ENCODE assay signal across 8 mouse cellular contexts in the genomic region with DNA sequence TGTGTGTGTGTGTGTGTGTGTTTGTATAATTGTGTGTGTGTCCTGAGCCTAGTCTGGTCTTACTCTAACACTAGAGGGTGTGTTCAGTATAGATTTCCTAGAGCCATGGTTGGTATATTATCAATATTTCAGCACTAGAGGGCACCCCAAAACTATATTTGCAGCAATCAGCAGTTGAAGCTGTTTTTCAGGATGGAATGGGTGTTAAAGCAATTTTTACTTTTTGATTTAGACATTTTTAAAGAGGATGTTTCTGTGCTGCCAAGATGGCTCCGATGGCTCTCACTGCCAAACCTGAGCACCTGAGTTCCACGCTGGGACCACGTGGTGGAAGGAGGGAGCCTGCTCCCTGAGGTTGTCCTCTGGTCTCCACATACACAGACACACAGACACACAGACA. TPM values are rescaled to one million over a fixed set of nuclear protein-coding genes. Genes with fewer than 3 reads are reported as not detected.
DNase-seq lines count a peak whose midpoint lies in the region; ATAC-seq lines count a peak whose summit lies in the region.

No protein-coding gene starts in this region.

- 77% methylated on average over 3 of the region's 3 CpGs for WGBS in forebrain, embryonic 13.5 days
- 72% methylated on average over 3 of the region's 3 CpGs for WGBS in forebrain, embryonic 11.5 days

- no peak overlapping the region for H3K9ac ChIP-seq in forebrain, embryonic 13.5 days
- no peak overlapping the region for H3K9ac ChIP-seq in forebrain, embryonic 11.5 days (ENCODE audit: low read length)

- peak; percentile 70 for ATAC-seq in forebrain, embryonic 13.5 days
- no peak for ATAC-seq in forebrain, embryonic 11.5 days (replicated peaks; ENCODE audit: low FRiP score)

- H3K36me3 ChIP-seq in forebrain, embryonic 13.5 days (ENCODE audit: poor library complexity, severe bottlenecking), result no peaks in the 10 kb centered on the region
- H3K36me3 ChIP-seq in forebrain, embryonic 11.5 days (ENCODE audit: control insufficient read depth, insufficient read depth, low read length), result no peaks in the 10 kb centered on the region

- H3K4me1 ChIP-seq in forebrain, embryonic 13.5 days, result no peaks in the 10 kb centered on the region
- H3K4me1 ChIP-seq in forebrain, embryonic 11.5 days (replicated peaks; ENCODE audit: control insufficient read depth, insufficient read depth, low read length), result no peaks in the 10 kb centered on the region

- no peak for DNase-seq in forebrain, embryonic 11.5 days (ENCODE audit: low spot score)
- peak; percentile 35 to 36 for DNase-seq in right cerebral cortex, adult 2 months (ENCODE audit: low spot score in 2 of 2)
- DNase-seq in right cerebral cortex, postnatal 4 days, result no peak
- DNase-seq in left cerebral cortex, adult 18-20 months (ENCODE audit: low spot score in 2 of 2), result peak; percentile 6 to 10
- peak; percentile 27 for DNase-seq in retina, postnatal 1 day
- no peak for DNase-seq in adrenal gland, postnatal 25 days
- DNase-seq in adrenal gland, postnatal 36 days, result no peak

- H3K27me3 ChIP-seq in forebrain, embryonic 13.5 days, result no peaks in the 10 kb centered on the region
- no peaks in the 10 kb centered on the region for H3K27me3 ChIP-seq in forebrain, embryonic 11.5 days (ENCODE audit: control insufficient read depth, insufficient read depth, low read length)

- H3K9me3 ChIP-seq in forebrain, embryonic 13.5 days (replicated peaks), result no peaks in the 10 kb centered on the region
- no peaks in the 10 kb centered on the region for H3K9me3 ChIP-seq in forebrain, embryonic 11.5 days (ENCODE audit: control insufficient read depth, low read length)

- no peak overlapping the region for H3K4me3 ChIP-seq in forebrain, embryonic 13.5 days
- no peak overlapping the region for H3K4me3 ChIP-seq in forebrain, embryonic 11.5 days (ENCODE audit: low read depth, low read length)

- H3K4me2 ChIP-seq in forebrain, embryonic 13.5 days, result no peak overlapping the region
- no peak overlapping the region for H3K4me2 ChIP-seq in forebrain, embryonic 11.5 days (ENCODE audit: low read depth, low read length, severe bottlenecking)

- no peak overlapping the region for H3K27ac ChIP-seq in forebrain, embryonic 13.5 days
- H3K27ac ChIP-seq in forebrain, embryonic 11.5 days (ENCODE audit: low read depth, low read length), result no peak overlapping the region

RNA-seq across cellular contexts. Expression of gene Pogk, which starts 19.4 kb away (rescaled TPM):
- polyA plus RNA-seq in forebrain, embryonic 13.5 days (2015; fragmentation: Nextera tagmentation; extraction: Ambion mirVana), result 33.4 and 37.6 TPM in 2 replicates
- polyA plus RNA-seq in forebrain, embryonic 11.5 days (2014; fragmentation: Nextera tagmentation; extraction: Ambion mirVana), result 46.7 and 49.5 TPM in 2 replicates
- total RNA-seq in left cerebral cortex, adult 18-20 months (2021), result 10 to 100 TPM; 41.1 to 42.3 TPM
- total RNA-seq in adrenal gland, postnatal 25 days (2021), result 34.4 and 37.4 TPM in 2 replicates
- total RNA-seq in adrenal gland, postnatal 36 days (2021), result 10 to 100 TPM; 37.5 to 38.3 TPM

RNA-seq across cellular contexts. Expression of gene Tada1, which starts 50.2 kb away (rescaled TPM):
- polyA plus RNA-seq in forebrain, embryonic 13.5 days (2015; fragmentation: Nextera tagmentation; extraction: Ambion mirVana), result 80.8 and 84.6 TPM in 2 replicates
- 64.0 and 70.1 TPM in 2 replicates for polyA plus RNA-seq in forebrain, embryonic 11.5 days (2014; fragmentation: Nextera tagmentation; extraction: Ambion mirVana)
- total RNA-seq in left cerebral cortex, adult 18-20 months (2021), result 10 to 100 TPM; 37.5 to 38.6 TPM
- 19.5 and 23.5 TPM in 2 replicates for total RNA-seq in adrenal gland, postnatal 25 days (2021)
- total RNA-seq in adrenal gland, postnatal 36 days (2021), result 10 to 100 TPM; 17.5 to 20.3 TPM

Comparison
In these comparisons a context has a peak if more than half of its experiments do, and no peak if none do; other contexts are left out.
1. DNase-seq: peak in right cerebral cortex, adult 2 months (2 of 2), left cerebral cortex, adult 18-20 months (2 of 2) and retina, postnatal 1 day (single experiment); none in forebrain, embryonic 11.5 days (single experiment), right cerebral cortex, postnatal 4 days (single experiment), adrenal gland, postnatal 25 days (single experiment) and adrenal gland, postnatal 36 days (0 of 2).